Mouse (Mus musculus): Measurements from ENCODE around the gene Pus7l.
"Not testable (repeated sequence)": the region's sequence is repeated elsewhere in the genome, so short reads cannot be mapped to it uniquely, and the experiment has no call there.

The Pus7l gene

GRCm38 (mm10) chr15:94542567-94543408, 559 bp downstream of the Pus7l start:
- DNase-seq (ENCODE audit: low spot score), result no peak

DNA sequence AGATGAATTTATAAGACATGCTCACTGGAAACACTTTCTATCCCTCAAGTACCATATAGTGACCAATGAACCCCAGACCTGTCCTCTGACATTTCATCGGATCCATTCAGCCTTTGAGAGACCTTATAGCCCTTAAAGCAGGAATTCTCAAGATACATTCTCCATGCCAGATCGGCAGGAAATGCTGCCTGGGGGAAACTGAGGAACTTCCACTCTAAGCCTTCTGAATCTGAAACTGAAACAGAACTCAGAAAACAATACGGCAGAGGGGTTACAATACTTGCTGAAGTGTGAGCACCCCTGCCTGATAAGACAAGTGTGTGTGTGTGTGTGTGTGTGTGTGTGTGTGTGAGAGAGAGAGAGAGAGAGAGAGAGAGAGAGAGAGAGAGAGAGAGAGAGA, 4.1 kb downstream of the Pus7l start:
- DNase-seq (ENCODE audit: low spot score), result no peak

DNA sequence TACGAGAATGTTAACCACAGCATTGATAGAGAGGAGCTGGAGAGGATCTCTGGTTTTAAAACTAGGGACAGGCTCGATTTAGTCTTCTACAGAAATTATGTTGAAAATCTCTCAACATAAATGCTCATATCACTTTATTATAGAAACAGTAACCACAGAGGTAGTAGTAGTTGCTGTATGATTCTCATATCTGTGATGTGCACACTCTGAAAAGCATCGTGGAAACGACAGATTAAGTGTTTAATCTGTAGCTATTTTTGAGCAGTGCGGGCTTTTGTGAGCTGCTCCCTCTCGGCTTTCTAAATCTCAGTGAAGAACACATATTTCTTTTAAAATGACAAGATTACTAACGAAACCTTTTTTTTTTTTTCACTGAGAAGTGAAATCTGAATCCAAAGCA, 7.8 kb downstream of the Pus7l start:
- DNase-seq (ENCODE audit: low spot score), result no peak

GRCm38 (mm10) chr15:94532956-94533355, 10.4 kb downstream of the Pus7l start:
- no peak for DNase-seq (ENCODE audit: low spot score)

GRCm38 (mm10) chr15:94532306-94532705, 11.0 kb downstream of the Pus7l start:
- DNase-seq (ENCODE audit: low spot score), result no peak

DNA sequence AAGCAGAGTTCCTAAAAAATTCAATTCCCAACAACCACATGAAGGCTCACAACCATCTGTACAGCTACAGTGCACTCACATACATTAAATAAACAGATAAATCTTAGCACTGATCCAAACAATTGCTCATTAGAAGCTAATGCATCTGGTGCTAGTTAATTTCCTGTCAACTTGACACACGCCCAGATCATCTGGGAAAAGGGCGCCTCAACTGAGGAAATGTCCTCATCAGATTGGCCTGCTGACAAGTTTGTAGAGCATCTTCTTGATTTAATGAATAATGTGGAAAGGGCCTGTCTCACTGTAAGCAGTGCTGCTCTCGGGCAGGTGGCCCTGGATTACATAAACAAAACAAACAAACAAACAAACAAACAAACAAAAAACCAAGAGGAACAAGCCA, 12.8 kb downstream of the Pus7l start:
- DNase-seq (ENCODE audit: low spot score), result no peak

DNA sequence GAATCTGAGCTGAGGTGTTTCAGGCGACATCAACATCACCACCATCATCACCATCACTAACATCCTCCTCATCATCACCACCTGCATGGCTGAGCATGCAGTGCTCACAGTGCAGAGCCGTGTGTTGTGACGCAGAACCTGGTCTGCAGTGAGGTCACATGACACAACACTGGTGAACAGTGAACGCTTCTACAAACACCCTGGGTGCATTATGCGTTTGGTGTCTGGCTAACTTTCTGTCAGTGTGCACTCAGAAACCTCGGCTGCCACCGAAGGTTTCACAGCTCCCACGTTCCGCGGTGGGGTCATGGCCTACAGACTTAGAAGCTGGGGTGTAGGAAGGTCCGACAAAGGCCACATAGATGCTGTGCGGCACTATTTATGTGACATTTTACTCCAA, 18.4 kb downstream of the Pus7l start:
- no peak for DNase-seq (ENCODE audit: low spot score)

DNA sequence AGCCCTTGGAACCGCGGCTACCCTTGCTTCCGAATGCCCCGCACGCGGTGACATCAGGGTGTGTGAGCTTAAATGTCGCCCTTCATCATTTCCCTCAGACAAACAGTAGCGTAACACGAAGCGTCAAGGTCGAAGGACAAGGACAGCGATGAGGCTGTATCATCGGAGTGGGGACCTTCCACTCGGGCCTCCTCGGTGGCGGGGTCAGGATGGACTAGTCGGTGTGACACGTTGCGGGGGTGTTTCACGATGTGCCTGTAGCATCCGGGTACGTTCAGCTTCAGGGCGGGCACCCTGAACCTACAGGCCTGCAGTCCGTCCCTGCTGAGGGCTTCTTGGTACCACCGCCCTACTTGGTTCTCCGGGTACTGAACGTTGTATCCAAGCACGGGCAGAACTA, 20.1 kb downstream of the Pus7l start:
- no peak for DNase-seq (ENCODE audit: low spot score)

GRCm38 (mm10) chr15:94520959-94521358, 22.4 kb downstream of the Pus7l start:
- DNase-seq (ENCODE audit: low spot score), result no peak

DNA sequence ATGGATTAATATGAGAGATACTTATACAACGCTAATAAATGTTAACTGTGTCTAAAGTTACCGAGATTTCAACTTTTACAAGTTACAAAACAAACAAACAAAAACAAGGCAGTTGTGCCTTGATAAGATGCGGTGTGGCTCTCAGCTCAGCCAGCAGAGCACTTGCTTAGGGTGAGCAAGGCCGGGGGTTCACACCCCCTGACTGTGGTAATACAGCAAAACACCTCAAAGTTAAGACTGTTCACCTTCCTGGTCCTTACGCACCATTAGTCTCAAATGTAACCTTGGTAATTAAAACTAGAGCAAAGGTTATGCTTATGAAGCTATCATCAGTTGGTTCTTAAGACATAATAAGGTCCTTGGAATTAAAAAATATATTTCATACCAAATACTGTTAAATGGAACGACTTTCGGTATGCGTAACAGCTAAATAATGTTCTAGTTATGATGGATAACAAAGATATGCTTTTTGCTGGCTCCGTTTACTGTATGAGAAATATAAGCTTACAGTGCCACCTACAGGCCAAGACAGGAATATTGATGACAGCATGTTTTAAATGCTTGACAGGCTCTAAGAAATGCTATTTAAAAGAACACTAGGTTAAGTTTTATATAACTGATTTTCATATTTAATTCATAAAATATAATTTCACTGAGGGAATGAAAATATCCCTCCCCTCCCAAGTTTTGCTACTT, 23.0 kb downstream of the Pus7l start:
- DNase-seq (ENCODE audit: low spot score), result no peak

GRCm38 (mm10) chr15:94517913-94518491, 25.3 kb downstream of the Pus7l start:
- no peak for DNase-seq (ENCODE audit: low spot score)

- no peak for DNase-seq (ENCODE audit: low spot score)
Observed at GRCm38 (mm10) chr15:94503451-94504215, 39.7 kb downstream of the Pus7l start.

DNA sequence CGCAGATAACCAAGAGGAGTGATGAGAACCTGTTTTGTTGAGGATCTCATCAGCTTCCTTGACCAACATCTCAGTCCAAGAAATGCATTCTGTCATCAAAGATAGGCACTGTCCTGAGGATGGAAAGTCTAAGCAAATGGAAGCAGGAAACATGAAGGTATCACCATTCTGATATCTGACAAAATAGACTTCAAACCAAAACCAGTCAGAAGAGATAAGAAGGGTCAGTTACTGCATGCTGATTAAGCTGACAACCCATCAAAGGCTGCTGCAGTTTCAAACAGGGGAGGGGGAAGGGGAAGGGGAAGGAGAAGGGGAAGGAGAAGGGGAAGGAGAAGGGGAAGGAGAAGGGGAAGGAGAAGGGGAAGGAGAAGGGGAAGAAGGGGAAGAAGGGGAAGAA, 44.1 kb downstream of the Pus7l start:
- no peak for DNase-seq (ENCODE audit: low spot score)

DNA sequence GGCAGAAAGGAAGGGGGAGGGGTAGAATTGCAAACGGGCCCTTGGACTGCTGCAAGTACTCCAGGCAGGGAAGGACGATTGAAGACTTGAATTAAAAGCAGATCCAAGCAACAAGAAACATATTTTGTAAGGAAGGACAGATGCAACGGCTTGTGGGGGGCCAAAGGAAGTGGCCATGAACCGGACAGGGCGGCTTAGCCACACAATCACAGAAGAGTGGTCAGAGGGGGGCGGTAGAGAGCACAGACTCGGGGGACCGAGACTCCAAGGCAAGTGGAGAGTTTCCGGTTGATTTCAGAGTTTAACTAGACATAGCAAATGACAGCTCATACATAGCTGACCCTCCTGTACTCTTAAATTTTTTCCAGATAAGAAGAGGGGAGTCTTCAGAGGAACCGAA, 47.4 kb downstream of the Pus7l start:
- DNase-seq (ENCODE audit: low spot score), result no peak

GRCm38 (mm10) chr15:94494445-94494844, 48.9 kb downstream of the Pus7l start:
- no peak for DNase-seq (ENCODE audit: low spot score)

GRCm38 (mm10) chr15:94489433-94489832, 53.9 kb downstream of the Pus7l start:
- DNase-seq (ENCODE audit: low spot score), result no peak

DNA sequence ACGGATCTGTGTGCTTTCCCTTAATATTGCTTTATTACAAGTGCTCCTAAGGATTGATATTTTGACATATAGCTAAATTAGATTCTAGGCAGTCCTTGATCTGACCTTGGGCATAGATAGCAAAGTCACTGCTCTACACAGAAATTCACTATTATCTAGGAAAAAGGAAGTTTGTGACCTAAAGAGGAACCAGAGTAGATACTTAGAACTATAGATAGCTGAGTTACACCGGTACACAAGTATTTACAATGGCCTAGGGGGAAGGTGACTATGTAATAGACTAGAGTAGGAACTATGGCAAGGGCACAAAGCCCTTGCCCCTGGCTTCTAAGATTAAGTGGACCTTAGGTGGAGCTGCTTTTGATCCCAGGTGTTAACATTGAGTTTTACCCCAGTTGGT, 55.3 kb downstream of the Pus7l start:
- not testable (repeated sequence) for DNase-seq (ENCODE audit: low spot score)

DNA sequence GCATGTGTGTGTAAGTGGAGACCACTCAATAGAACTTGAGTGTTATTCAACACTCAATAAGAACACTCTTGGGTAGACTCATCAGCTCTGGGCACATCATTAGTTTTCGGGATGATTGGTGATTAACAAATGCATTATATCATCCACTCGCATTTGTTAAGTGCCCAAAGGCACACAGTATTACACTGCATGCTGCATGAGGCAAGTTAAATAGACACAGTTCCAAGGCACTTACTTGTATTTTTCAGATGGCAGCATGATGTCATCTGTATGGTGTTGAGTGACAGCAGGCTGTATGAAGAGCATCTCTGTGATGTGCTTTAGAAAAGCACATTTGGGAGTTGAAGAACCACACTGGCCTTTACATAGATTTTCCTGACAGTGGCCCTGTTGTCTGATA, 60.8 kb downstream of the Pus7l start:
- no peak for DNase-seq (ENCODE audit: low spot score)

- no peak for DNase-seq (ENCODE audit: low spot score)
Observed at GRCm38 (mm10) chr15:94480792-94481191, 62.6 kb downstream of the Pus7l start.

DNA sequence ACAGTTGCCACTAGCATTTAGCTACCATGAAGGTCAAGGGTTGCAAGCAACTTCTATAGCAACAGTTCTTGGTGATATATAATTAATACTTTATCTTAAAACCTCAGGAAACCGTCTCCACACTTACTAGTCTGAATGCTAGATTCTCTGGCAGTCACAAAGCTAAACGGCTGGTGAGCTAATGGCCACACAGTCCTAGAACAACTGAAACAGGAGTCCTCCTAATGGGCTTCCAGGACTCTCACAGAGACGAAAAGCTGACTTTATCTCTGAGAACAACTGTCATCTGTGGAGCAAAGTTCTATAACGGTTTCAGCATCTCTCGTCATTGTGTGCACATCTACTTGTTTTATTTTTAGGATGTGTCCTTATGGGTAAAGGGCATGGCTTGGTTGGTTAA, 63.1 kb downstream of the Pus7l start:
- no peak for DNase-seq (ENCODE audit: low spot score)

GRCm38 (mm10) chr15:94479513-94480136, 63.7 kb downstream of the Pus7l start:
- no peak for DNase-seq (ENCODE audit: low spot score)

- no peak for DNase-seq (ENCODE audit: low spot score)
Observed at GRCm38 (mm10) chr15:94478706-94479105, 64.6 kb downstream of the Pus7l start.
